Mouse (Mus musculus) brain, embryonic 14.5 days (tissue): ENCODE data around the gene Map4k4. TPM values are rescaled to one million over a fixed set of nuclear protein-coding genes. Genes with fewer than 3 reads are reported as not detected.

Source experiments
- DNase-seq: peaks from one replicate; pipeline ENCODE4 v3.0.0-alpha.2; 2011; ENCODE audit warnings: low read depth
- CTCF ChIP-seq: fragments of 200-500 bp; IDR thresholded peaks from 2 replicates; pipeline ENCODE4 v1.5.1; 2012; ENCODE audit warnings: inconsistent platforms, mild to moderate bottlenecking, moderate library complexity, borderline replicate concordance; ENCODE audit not compliant: insufficient read depth, insufficient read length; ENCODE audit errors: extremely low read depth
- POLR2A ChIP-seq: fragments of 200-500 bp; IDR thresholded peaks from 2 replicates; pipeline ENCODE4 v1.6.1; 2012; ENCODE audit warnings: mild to moderate bottlenecking, inconsistent platforms, borderline replicate concordance; ENCODE audit not compliant: poor library complexity, insufficient read depth, insufficient read length, severe bottlenecking; ENCODE audit errors: extremely low read depth
- polyA plus RNA-seq: library from polyadenylated mRNA; depleted of rRNA; stranded (reverse); fragments of >200 nt; gene quantifications from 2 replicates; pipeline ENCODE4 v1.2.3, GENCODE M21; 2012

The Map4k4 gene
- polyA plus RNA-seq, 1 experiment = 424 TPM

- peak; percentile 37 for DNase-seq
- TF ChIP-seq POLR2A (no peak), CTCF (peak; percentile 58; the same call in 1 of the 2 replicates)
These were observed 100.2 kb downstream of the Map4k4 start for GRCm38 (mm10) chr1:40000899-40001298.

- TF ChIP-seq POLR2A (no peak), CTCF (no peak)
These were observed 101.5 kb downstream of the Map4k4 start for GRCm38 (mm10) chr1:40002129-40002727.

DNA sequence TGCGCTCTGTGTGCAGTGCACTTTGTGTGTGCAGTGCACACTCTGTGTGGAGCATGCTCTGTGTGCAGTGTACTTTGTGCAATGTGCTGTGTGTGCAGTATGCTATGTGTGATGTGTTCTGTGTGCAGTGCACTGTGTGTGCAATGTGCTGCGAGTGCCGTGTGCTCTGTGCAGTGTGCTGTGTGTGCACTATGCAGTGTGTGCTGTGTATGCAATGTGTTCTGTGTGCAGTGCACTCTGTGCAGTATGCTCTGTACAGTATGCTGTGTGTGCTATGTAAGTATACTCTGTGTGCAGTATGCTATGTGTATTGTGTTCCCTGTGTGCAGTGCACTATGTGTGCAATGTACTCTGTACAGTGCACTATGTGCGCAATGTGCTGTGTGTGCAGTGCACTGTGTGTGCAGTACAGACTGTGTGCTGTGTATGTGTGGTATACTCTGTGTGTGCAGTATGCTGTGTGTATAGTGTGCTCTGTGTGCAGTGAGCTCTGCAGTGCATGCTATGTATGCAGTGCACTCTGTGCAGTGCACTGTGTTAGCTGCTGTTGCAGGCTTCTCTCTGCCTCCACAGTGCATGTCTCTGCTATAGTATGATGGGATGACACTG, 105.4 kb downstream of the Map4k4 start:
- no peak for DNase-seq
- TF ChIP-seq CTCF (no peak), POLR2A (no peak)

More at GRCm38 (mm10) chr1:40002129-40002727, 101.5 kb downstream of the Map4k4 start:
- no peak for DNase-seq

DNA sequence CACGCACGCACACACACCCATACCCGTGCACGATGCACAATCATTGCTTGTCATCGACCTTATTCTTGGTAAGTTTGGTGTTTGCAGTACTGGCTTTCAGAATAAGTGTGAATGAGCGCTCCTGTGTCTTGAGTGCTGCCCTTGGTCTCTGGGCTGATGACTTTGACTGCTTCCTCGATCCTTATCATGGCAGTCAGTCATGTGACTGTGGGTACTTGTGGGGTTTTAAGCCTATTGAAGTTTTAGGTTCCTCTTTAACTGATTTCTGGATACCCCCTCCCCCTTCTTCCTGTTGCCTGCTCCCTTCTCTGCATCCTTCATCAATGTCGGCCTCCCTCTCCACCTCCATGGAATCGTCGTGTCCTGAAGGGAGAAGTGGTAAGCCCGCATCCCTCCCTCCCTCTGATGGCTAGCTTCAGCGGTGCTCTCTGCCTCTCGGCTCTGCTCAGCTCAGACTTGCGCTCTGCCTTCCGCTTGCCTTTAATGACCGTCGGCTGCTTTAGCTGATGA, 107.3 kb downstream of the Map4k4 start:
- no peak for DNase-seq

DNA sequence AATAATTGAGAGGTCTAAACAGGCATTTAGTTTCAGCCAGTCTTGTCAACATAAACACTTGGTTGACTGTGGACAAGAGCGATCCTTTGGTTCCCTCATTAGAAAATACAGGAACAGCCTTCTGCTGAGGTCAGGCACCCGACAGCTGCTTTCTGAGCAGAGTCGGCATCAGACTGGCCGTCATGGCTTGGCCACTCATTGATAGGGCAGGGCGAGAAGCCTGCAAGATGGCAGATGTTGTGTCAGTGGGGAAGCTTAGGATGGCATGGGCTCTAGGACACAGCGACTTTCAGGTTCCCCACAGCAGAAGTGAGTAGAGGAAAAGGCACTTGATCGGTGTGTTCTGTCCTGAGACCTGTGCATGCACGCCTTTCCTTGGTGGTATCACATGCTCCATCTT, 112.0 kb downstream of the Map4k4 start:
- DNase-seq = no peak
- TF ChIP-seq POLR2A (no peak), CTCF (no peak)

More for the DNA sequence above, 107.3 kb downstream of the Map4k4 start:
- TF ChIP-seq CTCF (no peak), POLR2A (no peak)

GRCm38 (mm10) chr1:40015066-40015678, 114.5 kb downstream of the Map4k4 start:
- no peak for DNase-seq
- no peak for TF ChIP-seq POLR2A
- no peak for TF ChIP-seq CTCF

DNA sequence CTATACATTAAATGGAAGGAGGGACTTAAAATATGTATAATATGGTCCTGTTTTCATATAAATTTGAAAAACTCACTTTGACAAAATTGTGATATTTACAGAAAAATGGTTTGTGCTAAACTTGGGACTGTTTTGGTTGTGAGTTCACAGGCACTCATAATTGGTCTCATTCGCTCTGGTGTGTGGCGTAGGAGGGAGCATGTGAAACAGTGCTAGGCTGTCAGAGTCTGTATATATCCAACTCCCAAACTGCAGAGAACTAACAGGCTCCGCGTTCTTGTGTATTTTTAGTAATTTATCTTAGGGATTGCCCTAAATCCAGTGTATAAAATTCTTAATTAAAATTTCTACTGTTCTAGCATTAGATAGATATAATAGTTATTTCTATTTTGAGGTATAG, 120.9 kb downstream of the Map4k4 start:
- DNase-seq = no peak
- TF ChIP-seq POLR2A (no peak), CTCF (no peak)

DNA sequence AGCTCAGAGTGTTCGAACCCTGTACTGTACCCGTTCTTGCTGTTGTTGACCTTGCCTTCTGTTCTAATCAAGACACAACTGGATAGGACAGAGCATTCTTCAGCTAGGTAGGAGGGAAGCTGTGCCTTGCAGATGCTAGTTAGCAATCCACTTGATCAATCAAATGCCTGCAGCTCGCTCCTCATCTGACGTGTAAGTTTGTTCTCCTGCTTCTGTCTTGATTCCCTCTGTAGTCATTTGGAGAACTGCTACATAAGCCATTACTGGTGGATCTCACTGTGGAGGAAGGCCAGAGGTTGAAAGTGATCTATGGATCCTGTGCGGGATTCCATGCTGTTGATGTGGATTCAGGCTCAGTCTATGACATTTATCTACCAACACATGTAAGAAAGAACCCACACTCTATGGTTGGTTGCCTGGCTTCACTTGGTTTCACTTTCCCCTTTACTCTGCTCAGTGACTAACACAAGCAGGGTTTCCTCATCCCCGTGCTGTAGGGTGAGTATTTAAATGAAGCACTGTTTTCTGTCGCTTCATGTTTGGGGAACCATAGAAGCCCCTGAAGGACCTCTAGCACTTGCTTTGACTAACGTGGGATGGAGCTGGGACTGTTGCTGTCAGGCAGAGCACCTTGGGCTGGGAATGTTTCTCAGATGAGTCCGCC, 121.9 kb downstream of the Map4k4 start:
- DNase-seq = no peak
- no peak for TF ChIP-seq POLR2A
- TF ChIP-seq CTCF = no peak

DNA sequence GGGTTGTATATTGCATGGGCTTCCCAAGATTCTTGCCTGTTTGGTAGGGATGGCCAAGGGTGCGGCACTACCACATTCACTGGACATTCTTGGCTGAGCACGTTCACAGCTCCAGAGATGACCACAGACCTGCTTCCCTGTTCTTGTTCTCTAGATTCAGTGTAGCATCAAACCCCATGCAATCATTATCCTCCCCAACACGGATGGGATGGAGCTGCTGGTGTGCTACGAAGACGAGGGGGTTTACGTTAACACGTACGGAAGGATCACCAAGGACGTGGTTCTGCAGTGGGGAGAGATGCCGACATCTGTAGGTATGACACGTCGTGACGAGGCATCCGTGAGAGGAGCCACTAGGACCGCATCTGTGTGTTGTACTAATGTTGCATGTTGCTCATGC, 122.5 kb downstream of the Map4k4 start:
- no peak for DNase-seq
- TF ChIP-seq POLR2A (no peak), CTCF (no peak)

GRCm38 (mm10) chr1:40023748-40024147, 123.0 kb downstream of the Map4k4 start:
- no peak for TF ChIP-seq POLR2A
- no peak for TF ChIP-seq CTCF
- no peak for DNase-seq

- no peak for TF ChIP-seq POLR2A
- TF ChIP-seq CTCF = no peak
- no peak for DNase-seq
These were observed 124.0 kb downstream of the Map4k4 start for GRCm38 (mm10) chr1:40024554-40025320.

DNA sequence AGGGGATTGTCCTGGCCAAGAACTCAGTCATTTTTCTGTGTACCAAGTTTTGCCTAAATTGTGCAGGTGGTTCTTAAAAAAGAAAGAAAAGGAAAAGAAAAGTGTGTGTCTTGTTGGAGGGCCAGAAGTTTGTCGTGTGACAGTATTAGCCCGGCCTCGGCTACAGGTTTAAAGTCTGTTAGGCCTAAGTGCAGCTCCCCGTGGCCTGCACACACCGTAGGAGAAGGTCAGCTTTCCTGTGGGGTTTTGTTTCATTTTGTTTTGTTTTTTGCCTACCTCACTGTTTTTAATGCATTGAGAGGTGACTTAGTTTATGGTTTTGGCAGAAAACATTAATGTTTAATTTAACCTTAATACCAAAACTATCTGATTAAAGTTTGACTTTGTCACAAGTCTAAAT, 124.7 kb downstream of the Map4k4 start:
- DNase-seq = no peak
- TF ChIP-seq CTCF (no peak), POLR2A (no peak)
